Mouse (Mus musculus) heart, embryonic 13.5 days (tissue): ENCODE results near the gene Mras. TPM values are rescaled to one million over a fixed set of nuclear protein-coding genes. Genes with fewer than 3 reads are reported as not detected.
A peak's percentile ranks its signal among the peaks of the same experiment; 100 is the strongest.

Experiments
- ATAC-seq: fragments of 200-750 bp; cut with Nextera tagmentation; 2 replicates; pipeline ENCODE4 v1.8.0; 2017; ENCODE audit warnings: moderate TSS enrichment; ENCODE audit not compliant: insufficient number of reproducible peaks, low FRiP score, low TSS enrichment; ENCODE audit errors: extremely low read depth
- H3K27ac ChIP-seq: fragments of 300-500 bp; sonication (generic); replicated peaks from 2 replicates; pipeline ENCODE4 v1.5.1; 2015; ENCODE audit warnings: moderate library complexity, mild to moderate bottlenecking, inconsistent platforms
- H3K27me3 ChIP-seq: fragments of 300-500 bp; sonication (generic); replicated peaks from 2 replicates; pipeline ENCODE4 v1.6.1; 2015; ENCODE audit warnings: mild to moderate bottlenecking, inconsistent platforms
- H3K36me3 ChIP-seq: fragments of 300-500 bp; sonication (generic); 2 replicates; pipeline ENCODE4 v1.6.1; 2015; ENCODE audit warnings: mild to moderate bottlenecking, inconsistent platforms
- H3K4me1 ChIP-seq: fragments of 300-500 bp; sonication (generic); 2 replicates; pipeline ENCODE4 v1.6.1; 2015; ENCODE audit warnings: inconsistent platforms
- H3K4me2 ChIP-seq: fragments of 300-500 bp; sonication (generic); 2 replicates; pipeline ENCODE4 v1.6.1; 2015; ENCODE audit warnings: inconsistent platforms, mild to moderate bottlenecking, moderate library complexity
- H3K4me3 ChIP-seq: fragments of 300-500 bp; sonication (generic); 2 replicates; pipeline ENCODE4 v1.5.1; 2015; ENCODE audit warnings: moderate library complexity, mild to moderate bottlenecking, inconsistent platforms
- H3K9ac ChIP-seq: fragments of 300-500 bp; sonication (generic); 2 replicates; pipeline ENCODE4 v1.6.1; 2015; ENCODE audit warnings: inconsistent platforms, mild to moderate bottlenecking, moderate library complexity
- H3K9me3 ChIP-seq: fragments of 300-500 bp; sonication (generic); 2 replicates; pipeline ENCODE4 v1.6.1; 2016; ENCODE audit warnings: inconsistent platforms
- WGBS: fragments of 180-500 bp; shearing (Covaris S2); methylation state at CpG from one replicate; pipeline ENCODE4 v1.1.7; 2015; ENCODE audit warnings: mixed read lengths; 5-methylcytosine and 5-hydroxymethylcytosine counted together
- polyA plus RNA-seq: library from polyadenylated mRNA; unstranded; fragments of >200 nt; fragmentation: Nextera tagmentation; extraction: Ambion mirVana; gene quantifications from 2 replicates; pipeline ENCODE4 v1.2.1, GENCODE M21; 2015

The Mras gene
- polyA plus RNA-seq, 1 experiment from 2014 or later, result 9.3 TPM

- H3K9ac ChIP-seq, result no peak overlapping the region
- no peak overlapping the region for H3K27ac ChIP-seq
- H3K9me3 ChIP-seq, result no peaks in the 10 kb centered on the region
- peaks cover 22% of the 10 kb centered on the region for H3K27me3 ChIP-seq
- H3K4me2 ChIP-seq, result no peak overlapping the region
- no peaks in the 10 kb centered on the region for H3K4me1 ChIP-seq
- ATAC-seq, result no peak
- no peaks in the 10 kb centered on the region for H3K36me3 ChIP-seq
- 88% methylated on average over 4 of the region's 4 CpGs for WGBS
- H3K4me3 ChIP-seq, result no peak overlapping the region
These were observed 22.5 kb upstream of the Mras start for GRCm38 (mm10) chr9:99459730-99460129.

GRCm38 (mm10) chr9:99458529-99459208 lies 21.5 kb upstream of the Mras start:
- no peaks in the 10 kb centered on the region for H3K9me3 ChIP-seq
- H3K9ac ChIP-seq, result no peak overlapping the region
- H3K36me3 ChIP-seq, result no peaks in the 10 kb centered on the region
- ATAC-seq, result no peak
- H3K4me3 ChIP-seq, result no peak overlapping the region
- H3K4me1 ChIP-seq, result no peaks in the 10 kb centered on the region
- WGBS, result 39% methylated on average over 12 of the region's 12 CpGs
- H3K27ac ChIP-seq, result no peak overlapping the region
- H3K27me3 ChIP-seq, result peaks cover 22% of the 10 kb centered on the region
- no peak overlapping the region for H3K4me2 ChIP-seq

- no peak overlapping the region for H3K27ac ChIP-seq
- 74% methylated on average over 4 of the region's 4 CpGs for WGBS
- H3K4me2 ChIP-seq, result no peak overlapping the region
- H3K27me3 ChIP-seq, result peaks cover 41% of the 10 kb centered on the region
- no peak overlapping the region for H3K9ac ChIP-seq
- no peak overlapping the region for H3K4me3 ChIP-seq
- H3K9me3 ChIP-seq, result no peaks in the 10 kb centered on the region
- no peaks in the 10 kb centered on the region for H3K4me1 ChIP-seq
- no peaks in the 10 kb centered on the region for H3K36me3 ChIP-seq
- ATAC-seq, result no peak
These were observed 17.0 kb upstream of the Mras start for GRCm38 (mm10) chr9:99454211-99454610.

- Histone ChIP-seq H3K9ac (no peak within 1 kb of the TSS), H3K4me2 (peak within 1 kb of the TSS; percentile 37; the same call in 1 of the 2 replicates), H3K4me3 (no peak within 1 kb of the TSS), H3K27me3 (peaks cover 32% of the 10 kb centered on the region), H3K4me1 (no peaks in the 10 kb centered on the region), H3K9me3 (no peaks in the 10 kb centered on the region), H3K36me3 (no peaks in the 10 kb centered on the region), H3K27ac (no peak within 1 kb of the TSS)
- ATAC-seq, result no peak
- 9% methylated on average over 14 of the region's 14 CpGs for WGBS
These were observed 14.0 kb upstream of the Mras start, which contains the start of gene Nme9 for GRCm38 (mm10) chr9:99451161-99451560. TSS of gene Nme9 (plus strand) at chr9:99451475.

GRCm38 (mm10) chr9:99449886-99450647 lies 12.9 kb upstream of the Mras start:
- Histone ChIP-seq H3K36me3 (no peaks in the 10 kb centered on the region), H3K9ac (no peak overlapping the region), H3K4me1 (no peaks in the 10 kb centered on the region), H3K27me3 (peaks cover 32% of the 10 kb centered on the region), H3K4me3 (no peak overlapping the region), H3K9me3 (no peaks in the 10 kb centered on the region), H3K27ac (no peak overlapping the region), H3K4me2 (no peak overlapping the region)
- no peak for ATAC-seq
- 31% methylated on average over 9 of the region's 9 CpGs for WGBS

- Histone ChIP-seq H3K27ac (no peak overlapping the region), H3K4me2 (no peak overlapping the region), H3K36me3 (no peaks in the 10 kb centered on the region), H3K27me3 (peaks cover 22% of the 10 kb centered on the region), H3K9me3 (no peaks in the 10 kb centered on the region), H3K4me1 (no peaks in the 10 kb centered on the region), H3K9ac (no peak overlapping the region), H3K4me3 (no peak overlapping the region)
- 64% methylated on average over 3 of the region's 3 CpGs for WGBS
- no peak for ATAC-seq
These were observed 10.1 kb upstream of the Mras start for GRCm38 (mm10) chr9:99447323-99447722.

GRCm38 (mm10) chr9:99446259-99446658 lies 9.1 kb upstream of the Mras start:
- no peak overlapping the region for H3K9ac ChIP-seq
- no peak overlapping the region for H3K4me3 ChIP-seq
- peaks cover 13% of the 10 kb centered on the region for H3K27me3 ChIP-seq
- H3K9me3 ChIP-seq, result no peaks in the 10 kb centered on the region
- no peaks in the 10 kb centered on the region for H3K4me1 ChIP-seq
- H3K36me3 ChIP-seq, result no peaks in the 10 kb centered on the region
- no peak overlapping the region for H3K27ac ChIP-seq
- H3K4me2 ChIP-seq, result no peak overlapping the region
- no peak for ATAC-seq

- H3K36me3 ChIP-seq, result no peaks in the 10 kb centered on the region
- no peak overlapping the region for H3K9ac ChIP-seq
- no peak overlapping the region for H3K4me2 ChIP-seq
- no peak for ATAC-seq
- WGBS, result 34% methylated on average over 8 of the region's 8 CpGs
- H3K27me3 ChIP-seq, result peaks cover 5% of the 10 kb centered on the region
- H3K4me3 ChIP-seq, result no peak overlapping the region
- H3K4me1 ChIP-seq, result no peaks in the 10 kb centered on the region
- H3K27ac ChIP-seq, result no peak overlapping the region
- H3K9me3 ChIP-seq, result no peaks in the 10 kb centered on the region
These were observed 7.5 kb upstream of the Mras start for GRCm38 (mm10) chr9:99444590-99445178.

- Histone ChIP-seq H3K4me2 (no peak overlapping the region), H3K36me3 (no peaks in the 10 kb centered on the region), H3K4me1 (peaks cover 6% of the 10 kb centered on the region; the same call in 1 of the 2 replicates), H3K4me3 (no peak overlapping the region), H3K27me3 (peaks cover 24% of the 10 kb centered on the region), H3K9me3 (no peaks in the 10 kb centered on the region), H3K27ac (no peak overlapping the region), H3K9ac (no peak overlapping the region)
- no peak for ATAC-seq
- WGBS, result 83% methylated on average over 4 of the region's 4 CpGs
These were observed 4.7 kb upstream of the Mras start for GRCm38 (mm10) chr9:99441647-99442433.

- Histone ChIP-seq H3K27ac (no peak overlapping the region), H3K4me3 (no peak overlapping the region), H3K4me2 (no peak overlapping the region), H3K9me3 (no peaks in the 10 kb centered on the region), H3K4me1 (peaks cover 7% of the 10 kb centered on the region), H3K27me3 (peaks cover 24% of the 10 kb centered on the region), H3K36me3 (no peaks in the 10 kb centered on the region), H3K9ac (no peak overlapping the region)
- WGBS, result 61% methylated on average over 5 of the region's 5 CpGs
- no peak for ATAC-seq
These were observed 3.8 kb upstream of the Mras start for GRCm38 (mm10) chr9:99440941-99441340.

GRCm38 (mm10) chr9:99439064-99439463 lies 1.9 kb upstream of the Mras start:
- Histone ChIP-seq H3K27me3 (peaks cover 24% of the 10 kb centered on the region), H3K9me3 (no peaks in the 10 kb centered on the region), H3K4me2 (no peak overlapping the region), H3K36me3 (no peaks in the 10 kb centered on the region), H3K4me1 (peaks cover 24% of the 10 kb centered on the region), H3K9ac (no peak overlapping the region), H3K27ac (no peak overlapping the region), H3K4me3 (no peak overlapping the region)
- ATAC-seq, result no peak
- WGBS, result 68% methylated on average over 8 of the region's 8 CpGs
